Comparison of ENCODE assay signal across 13 mouse cellular contexts in the genomic region with DNA sequence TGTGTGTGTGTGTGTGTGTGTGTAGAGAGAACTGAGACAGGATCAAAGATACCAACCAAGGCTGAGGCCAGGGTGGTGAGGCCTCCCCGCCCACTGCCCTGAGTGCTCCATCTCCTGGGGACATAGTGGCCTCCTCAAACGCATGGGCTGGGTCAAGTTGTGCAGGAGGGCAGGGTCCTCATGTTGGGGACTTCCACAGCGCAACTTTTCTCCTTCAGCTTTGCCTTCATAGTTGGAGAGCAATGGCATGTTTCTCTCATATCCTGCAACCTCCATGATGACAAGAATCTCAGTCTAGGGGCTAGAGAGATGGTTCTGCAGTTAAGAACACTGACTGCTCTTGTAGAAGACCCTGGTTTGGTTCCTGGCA.
DNase-seq lines count a peak whose midpoint lies in the region; ATAC-seq and TF ChIP-seq lines count a peak whose summit lies in the region.
"Had no signal": no experiment of that assay in that cellular context is flagged by ENCODE, and none has a peak within 500 bp of the region (broad histone marks: within the 10 kb centered on the region; RNA-seq: fewer than 3 reads in every experiment).

No protein-coding gene starts in this region.

- no peak for DNase-seq in hindbrain, embryonic 10.5 days (ENCODE audit: low spot score)
- DNase-seq in hindbrain, postnatal 0 days (ENCODE audit: low spot score) = no peak
- DNase-seq in adrenal gland, adult (ENCODE audit: inconsistent age in 2 of 2, low spot score in 1 of 2) = no peak
- DNase-seq: cerebellum, adult 18-20 months; gastrocnemius, postnatal 36 days; right cerebral cortex, postnatal 4 days had no signal

- H3K4me2 ChIP-seq in hindbrain, embryonic 13.5 days = no peak overlapping the region
- no peak overlapping the region for H3K4me2 ChIP-seq in hindbrain, postnatal 0 days (ENCODE audit: low read depth, low read length)
- no peak overlapping the region for H3K4me2 ChIP-seq in midbrain, embryonic 16.5 days (ENCODE audit: low read length)
- H3K4me2 ChIP-seq: heart, embryonic 11.5 days; kidney, embryonic 15.5 days had no signal

- no peak for TF ChIP-seq EP300 in ES-Bruce4 (IDR thresholded peaks at IDR 0.05; ENCODE audit: insufficient read depth, low read depth, low read length)

- no peak for TF ChIP-seq POLR2A in ES-Bruce4 (IDR thresholded peaks at IDR 0.05; ENCODE audit: insufficient read depth, low read length)

- no peak for ATAC-seq in hindbrain, embryonic 13.5 days (ENCODE audit: low FRiP score)
- ATAC-seq in hindbrain, postnatal 0 days = no peak
- ATAC-seq in midbrain, embryonic 16.5 days = peak; percentile 32
- ATAC-seq in megakaryocyte-erythroid progenitor cell, adult 5-6 weeks (replicated peaks; ENCODE audit: low FRiP score, low TSS enrichment, poor library complexity, severe bottlenecking) = no peak

- peak overlapping the region; percentile 75 for H3K27ac ChIP-seq in hindbrain, embryonic 10.5 days
- no peak overlapping the region for H3K27ac ChIP-seq in hindbrain, embryonic 13.5 days
- 0 out of 2 replicates have a peak overlapping the region, but pooled peaks have one; percentile 22 for H3K27ac ChIP-seq in ES-Bruce4 (ENCODE audit: insufficient read depth, low read length)
- H3K27ac ChIP-seq in hindbrain, postnatal 0 days = peak overlapping the region; percentile 17; the same call in 1 of the 2 replicates
- H3K27ac ChIP-seq in midbrain, embryonic 16.5 days (ENCODE audit: low read length) = peak overlapping the region; percentile 62
- H3K27ac ChIP-seq: kidney, embryonic 15.5 days had no signal

- H3K36me3 ChIP-seq in hindbrain, embryonic 10.5 days = no peaks in the 10 kb centered on the region
- no peaks in the 10 kb centered on the region for H3K36me3 ChIP-seq in hindbrain, embryonic 13.5 days
- no peaks in the 10 kb centered on the region for H3K36me3 ChIP-seq in ES-Bruce4 (ENCODE audit: control insufficient read depth, insufficient read depth, low read length, poor library complexity, severe bottlenecking)
- no peaks in the 10 kb centered on the region for H3K36me3 ChIP-seq in hindbrain, postnatal 0 days (ENCODE audit: insufficient read depth, low read length)
- H3K36me3 ChIP-seq in midbrain, embryonic 16.5 days (ENCODE audit: control insufficient read depth, insufficient read depth, low read length) = no peaks in the 10 kb centered on the region
- H3K36me3 ChIP-seq: kidney, embryonic 15.5 days had no signal

- WGBS in hindbrain, embryonic 10.5 days = 63% methylated on average over 3 of the region's 3 CpGs
- WGBS in hindbrain, embryonic 13.5 days = 73% methylated on average over 3 of the region's 3 CpGs
- 73% methylated on average over 3 of the region's 3 CpGs for WGBS in hindbrain, postnatal 0 days
- 67% methylated on average over 3 of the region's 3 CpGs for WGBS in midbrain, embryonic 16.5 days

- H3K9ac ChIP-seq in hindbrain, embryonic 13.5 days = no peak overlapping the region
- no peak overlapping the region for H3K9ac ChIP-seq in ES-Bruce4 (ENCODE audit: low read depth, poor library complexity, severe bottlenecking)
- no peak overlapping the region for H3K9ac ChIP-seq in hindbrain, postnatal 0 days (replicated peaks; ENCODE audit: low read length)
- no peak overlapping the region for H3K9ac ChIP-seq in midbrain, embryonic 16.5 days (ENCODE audit: low read depth, low read length)
- H3K9ac ChIP-seq: kidney, embryonic 15.5 days; liver, postnatal 0 days had no signal

- peaks cover 4% of the 10 kb centered on the region; the same call in 1 of the 2 replicates for H3K9me3 ChIP-seq in hindbrain, embryonic 10.5 days
- H3K9me3 ChIP-seq in hindbrain, embryonic 13.5 days = no peaks in the 10 kb centered on the region
- H3K9me3 ChIP-seq in ES-Bruce4 (replicated peaks; ENCODE audit: control insufficient read depth, insufficient read depth, low read length, poor library complexity, severe bottlenecking) = no peaks in the 10 kb centered on the region
- H3K9me3 ChIP-seq in hindbrain, postnatal 0 days (ENCODE audit: low read length) = 0 out of 2 replicates have a peak, but pooled peaks cover 4% of the 10 kb centered on the region
- no peaks in the 10 kb centered on the region for H3K9me3 ChIP-seq in midbrain, embryonic 16.5 days (replicated peaks; ENCODE audit: control insufficient read depth, low read length, poor library complexity, severe bottlenecking)
- H3K9me3 ChIP-seq: kidney, embryonic 15.5 days had no signal

- peaks cover 52% of the 10 kb centered on the region for H3K4me1 ChIP-seq in hindbrain, embryonic 10.5 days (replicated peaks)
- peaks cover 36% of the 10 kb centered on the region for H3K4me1 ChIP-seq in hindbrain, embryonic 13.5 days (replicated peaks)
- H3K4me1 ChIP-seq in ES-Bruce4 (ENCODE audit: control insufficient read depth, insufficient read depth, low read length) = peaks cover 10% of the 10 kb centered on the region
- H3K4me1 ChIP-seq in hindbrain, postnatal 0 days (ENCODE audit: insufficient read depth, low read length) = 0 out of 2 replicates have a peak, but pooled peaks cover 5% of the 10 kb centered on the region
- peaks cover 11% of the 10 kb centered on the region for H3K4me1 ChIP-seq in midbrain, embryonic 16.5 days (ENCODE audit: control insufficient read depth, insufficient read depth, low read length)

- no peak overlapping the region for H3K4me3 ChIP-seq in hindbrain, embryonic 10.5 days
- no peak overlapping the region for H3K4me3 ChIP-seq in hindbrain, embryonic 13.5 days
- no peak overlapping the region for H3K4me3 ChIP-seq in ES-Bruce4 (ENCODE audit: low read depth, low read length)
- H3K4me3 ChIP-seq in hindbrain, postnatal 0 days (ENCODE audit: low read length) = no peak overlapping the region
- no peak overlapping the region for H3K4me3 ChIP-seq in midbrain, embryonic 16.5 days (ENCODE audit: low read depth, low read length)
- H3K4me3 ChIP-seq: kidney, embryonic 15.5 days had no signal

- H3K27me3 ChIP-seq in hindbrain, embryonic 10.5 days (ENCODE audit: insufficient read depth, poor library complexity, severe bottlenecking) = peaks cover 8% of the 10 kb centered on the region; the same call in 1 of the 2 replicates
- H3K27me3 ChIP-seq in hindbrain, embryonic 13.5 days = peaks cover 4% of the 10 kb centered on the region; the same call in 1 of the 2 replicates
- no peaks in the 10 kb centered on the region for H3K27me3 ChIP-seq in ES-Bruce4 (ENCODE audit: control insufficient read depth, insufficient read depth, low read length, poor library complexity, severe bottlenecking)
- no peaks in the 10 kb centered on the region for H3K27me3 ChIP-seq in hindbrain, postnatal 0 days (ENCODE audit: insufficient read depth, low read length)
- H3K27me3 ChIP-seq in midbrain, embryonic 16.5 days (ENCODE audit: control insufficient read depth, insufficient read depth, low read depth, low read length) = no peaks in the 10 kb centered on the region

- TF ChIP-seq CTCF in ES-Bruce4 (IDR thresholded peaks at IDR 0.05; ENCODE audit: low read depth, low read length) = no peak
- no peak for TF ChIP-seq CTCF in hindbrain, postnatal 0 days (IDR thresholded peaks at IDR 0.05; ENCODE audit: low read depth)
